Mouse (Mus musculus): ENCODE results near the gene Npsr1. TPM values are rescaled to one million over a fixed set of nuclear protein-coding genes. Genes with fewer than 3 reads are reported as not detected.

The Npsr1 gene
- total RNA-seq, 1 experiment from 2014 or later = not detected

- no peak for ATAC-seq (ENCODE audit: extremely low read depth, insufficient number of reproducible peaks, low FRiP score, poor library complexity, severe bottlenecking)
Observed at GRCm38 (mm10) chr9:24198254-24198653, 100.5 kb downstream of the Npsr1 start.

GRCm38 (mm10) chr9:24211636-24212035, 113.8 kb downstream of the Npsr1 start:
- ATAC-seq (ENCODE audit: extremely low read depth, insufficient number of reproducible peaks, low FRiP score, poor library complexity, severe bottlenecking) = no peak

DNA sequence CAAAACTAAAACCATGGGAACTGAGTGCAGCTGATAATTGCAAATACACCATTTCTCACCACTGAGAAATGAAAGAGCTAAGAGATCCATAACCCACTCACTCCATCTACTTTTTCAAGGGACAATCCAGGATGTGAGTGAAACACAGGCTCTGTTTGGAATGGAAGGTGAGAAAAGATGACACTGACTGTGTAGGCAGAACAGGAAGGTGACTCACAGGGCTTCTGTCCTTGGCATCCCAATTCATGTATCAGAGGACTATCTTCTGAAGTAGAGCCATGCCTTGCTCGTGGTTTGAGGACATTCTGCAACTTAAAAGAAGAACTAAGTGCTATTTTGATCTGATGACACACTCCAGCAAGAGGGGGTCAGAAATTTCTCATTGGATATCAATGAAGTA, 119.9 kb downstream of the Npsr1 start:
- no peak for ATAC-seq (ENCODE audit: extremely low read depth, insufficient number of reproducible peaks, low FRiP score, poor library complexity, severe bottlenecking)

DNA sequence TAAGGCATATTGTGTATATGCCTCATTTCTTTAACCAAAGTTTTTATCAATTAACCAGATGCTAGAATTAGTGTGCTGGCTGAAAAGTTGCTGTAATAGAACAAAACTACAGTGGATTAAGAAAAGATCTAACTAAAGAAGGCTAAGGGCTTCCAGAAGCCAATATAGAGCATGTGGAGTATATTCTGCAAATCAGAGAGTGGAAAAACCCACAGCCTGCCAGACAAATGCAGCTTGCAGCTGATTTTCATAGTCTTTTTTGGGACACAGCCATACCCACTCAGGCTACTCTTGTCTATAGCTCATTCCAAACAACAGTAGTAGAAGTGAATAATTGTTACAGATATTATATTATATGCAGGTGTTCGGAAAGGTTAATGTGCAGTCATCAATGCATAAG, 138.7 kb downstream of the Npsr1 start:
- no peak for ATAC-seq (ENCODE audit: extremely low read depth, insufficient number of reproducible peaks, low FRiP score, poor library complexity, severe bottlenecking)

- ATAC-seq (ENCODE audit: extremely low read depth, insufficient number of reproducible peaks, low FRiP score, poor library complexity, severe bottlenecking) = no peak
Observed at GRCm38 (mm10) chr9:24247557-24247956, 149.8 kb downstream of the Npsr1 start.

- no peak for ATAC-seq (ENCODE audit: extremely low read depth, insufficient number of reproducible peaks, low FRiP score, poor library complexity, severe bottlenecking)
Observed at GRCm38 (mm10) chr9:24254236-24254635, 156.4 kb downstream of the Npsr1 start.

DNA sequence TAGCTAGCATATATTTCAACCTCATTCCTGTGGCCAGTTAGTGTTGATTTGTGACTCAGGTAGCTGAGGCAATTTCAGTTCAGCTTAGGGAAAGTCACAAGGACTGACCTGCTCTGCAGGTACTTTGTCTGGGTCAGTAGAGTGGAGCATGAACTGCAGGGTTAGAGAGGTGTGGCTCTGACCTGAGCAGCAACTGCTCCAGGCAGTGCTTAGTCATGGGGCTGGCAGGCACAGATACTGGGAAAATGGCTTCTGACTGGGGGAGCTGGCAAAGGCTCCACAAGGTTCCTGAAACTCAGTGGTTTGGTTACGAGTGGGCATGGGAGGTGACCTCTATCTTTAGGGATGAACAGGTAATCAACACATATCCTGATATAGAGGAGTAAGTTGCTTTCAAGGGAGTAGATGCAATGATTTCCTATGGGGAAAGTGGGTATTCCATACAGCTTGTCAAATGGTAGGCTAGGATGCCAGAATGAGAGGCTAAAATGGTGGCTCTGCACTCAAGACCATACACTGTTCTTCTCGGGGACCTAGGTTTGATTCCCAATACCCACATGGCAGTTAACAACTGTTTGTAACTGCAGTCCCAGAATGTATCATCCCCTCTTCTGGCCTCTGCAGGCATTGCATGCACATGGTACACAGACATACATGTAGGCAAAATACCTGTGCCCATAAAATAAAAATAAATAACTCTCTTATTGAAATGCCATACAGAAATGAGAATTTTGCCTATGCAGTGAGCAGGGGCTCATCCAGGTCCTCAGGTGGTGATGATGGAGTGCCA, 182.9 kb downstream of the Npsr1 start:
- ATAC-seq (ENCODE audit: extremely low read depth, insufficient number of reproducible peaks, low FRiP score, poor library complexity, severe bottlenecking) = no peak

DNA sequence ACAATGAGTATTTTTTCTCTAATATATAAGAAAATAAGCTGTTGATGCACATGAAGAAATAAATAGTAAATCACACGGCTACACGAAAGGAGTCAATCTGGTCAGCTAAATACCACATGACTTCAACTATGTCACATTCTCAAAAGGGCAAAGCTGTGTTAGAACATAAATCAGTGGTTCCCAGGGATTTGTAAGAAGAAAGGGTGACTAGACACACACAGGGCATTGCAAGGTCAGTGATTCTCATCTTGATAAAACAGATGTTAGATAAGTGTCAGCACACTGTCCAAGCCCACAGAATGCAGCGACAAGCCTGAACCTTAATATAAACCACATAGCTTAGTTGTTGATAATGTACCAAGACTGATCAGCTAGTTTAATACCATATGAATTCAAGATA, 184.8 kb downstream of the Npsr1 start:
- ATAC-seq (ENCODE audit: extremely low read depth, insufficient number of reproducible peaks, low FRiP score, poor library complexity, severe bottlenecking) = no peak

DNA sequence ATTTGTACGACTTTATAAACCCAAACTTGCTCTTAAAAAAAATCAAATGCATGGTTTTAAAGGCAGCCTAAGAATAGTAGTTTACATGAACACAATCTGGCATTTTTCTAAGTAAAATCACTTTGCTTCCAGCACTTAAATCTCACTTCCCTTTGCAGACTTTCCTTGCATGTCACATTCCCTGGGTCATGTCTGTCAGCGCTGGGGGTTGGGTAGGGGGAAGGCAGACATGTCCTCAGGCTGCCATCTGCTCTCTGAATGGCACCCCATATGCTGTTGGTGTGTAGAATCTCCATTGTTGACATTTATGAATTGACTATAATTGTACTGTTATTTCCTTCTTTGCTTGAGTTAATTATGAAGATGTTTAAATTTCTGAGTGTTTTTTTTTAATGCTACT, 185.3 kb downstream of the Npsr1 start:
- no peak for ATAC-seq (ENCODE audit: extremely low read depth, insufficient number of reproducible peaks, low FRiP score, poor library complexity, severe bottlenecking)

GRCm38 (mm10) chr9:24283536-24283935, 185.7 kb downstream of the Npsr1 start:
- no peak for ATAC-seq (ENCODE audit: extremely low read depth, insufficient number of reproducible peaks, low FRiP score, poor library complexity, severe bottlenecking)

DNA sequence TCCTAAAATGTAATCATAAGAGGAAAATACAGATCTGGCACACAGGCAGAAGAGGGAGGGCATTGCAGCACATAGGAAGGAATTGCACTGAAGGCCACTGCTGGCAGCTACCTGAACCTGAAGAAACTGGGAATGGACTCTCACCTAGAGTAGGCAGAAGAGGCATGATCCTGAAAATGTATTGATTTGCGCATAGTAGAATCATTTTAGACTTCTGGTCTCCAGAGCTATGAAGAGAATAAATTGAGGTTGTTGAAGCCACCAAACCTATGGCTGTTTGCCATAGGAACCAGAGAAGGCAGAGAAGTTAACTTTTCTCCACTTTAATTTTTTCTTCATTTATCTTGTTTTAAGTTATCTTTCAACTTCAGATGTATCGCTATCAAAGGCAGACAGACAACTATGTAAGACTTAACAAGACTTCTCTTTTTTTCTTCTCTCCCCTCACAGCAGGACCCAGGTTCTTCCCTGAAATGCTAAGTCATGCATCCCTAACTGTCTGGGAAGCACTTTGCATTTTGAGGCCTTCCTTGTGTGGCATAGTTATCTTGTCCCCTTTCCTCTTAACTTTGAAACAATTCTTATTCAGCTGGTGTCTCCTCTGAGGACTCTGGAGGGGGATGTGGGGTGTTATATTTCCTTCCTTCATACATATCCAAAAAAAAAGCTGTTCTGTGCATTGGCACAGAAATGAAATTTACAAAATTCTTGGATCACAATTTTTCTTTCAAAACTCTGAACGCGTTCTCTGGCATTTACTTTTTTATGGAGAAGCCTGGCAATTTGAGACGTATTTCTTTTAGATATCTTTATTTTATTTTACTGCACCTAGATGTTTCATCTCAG, 186.7 kb downstream of the Npsr1 start:
- ATAC-seq (ENCODE audit: extremely low read depth, insufficient number of reproducible peaks, low FRiP score, poor library complexity, severe bottlenecking) = no peak

DNA sequence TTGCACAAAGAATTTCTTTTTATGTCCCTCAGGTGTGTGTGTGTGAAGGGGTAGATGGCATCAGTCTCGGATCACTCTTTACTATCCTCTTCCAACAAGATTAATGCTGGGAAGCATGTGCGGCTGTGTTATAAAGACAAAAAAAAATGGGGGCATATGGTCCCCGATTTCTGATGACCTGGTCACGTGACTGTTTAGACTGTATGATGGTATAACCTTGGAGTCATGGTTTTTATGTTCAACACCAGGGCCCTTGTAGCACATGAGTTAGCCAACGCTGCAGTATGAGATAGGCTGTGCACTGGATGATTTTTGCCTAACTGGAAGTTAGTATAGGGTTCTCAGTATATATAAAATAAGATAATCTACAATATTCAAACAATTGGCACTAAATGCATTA, 187.6 kb downstream of the Npsr1 start:
- no peak for ATAC-seq (ENCODE audit: extremely low read depth, insufficient number of reproducible peaks, low FRiP score, poor library complexity, severe bottlenecking)

DNA sequence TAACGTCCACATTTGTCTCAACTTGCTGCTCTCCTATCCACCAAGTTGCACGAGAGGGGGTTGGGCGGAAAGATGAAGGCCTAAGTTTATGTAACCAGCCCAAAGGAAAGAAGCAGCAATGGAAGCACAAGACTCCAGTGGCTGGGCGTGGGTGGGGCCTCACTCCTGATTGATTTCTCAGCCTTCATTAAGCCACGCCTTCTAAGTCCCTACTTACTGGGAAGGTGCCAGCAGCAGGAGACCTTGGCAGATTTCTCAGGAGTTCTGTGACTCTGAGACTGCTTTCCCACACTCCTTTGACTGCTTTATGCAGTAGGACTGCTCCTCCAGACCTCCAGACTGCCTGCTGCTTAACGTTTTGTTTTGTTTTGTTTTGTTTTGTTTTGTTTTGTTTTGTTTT, 193.6 kb downstream of the Npsr1 start:
- ATAC-seq (ENCODE audit: extremely low read depth, insufficient number of reproducible peaks, low FRiP score, poor library complexity, severe bottlenecking) = no peak

DNA sequence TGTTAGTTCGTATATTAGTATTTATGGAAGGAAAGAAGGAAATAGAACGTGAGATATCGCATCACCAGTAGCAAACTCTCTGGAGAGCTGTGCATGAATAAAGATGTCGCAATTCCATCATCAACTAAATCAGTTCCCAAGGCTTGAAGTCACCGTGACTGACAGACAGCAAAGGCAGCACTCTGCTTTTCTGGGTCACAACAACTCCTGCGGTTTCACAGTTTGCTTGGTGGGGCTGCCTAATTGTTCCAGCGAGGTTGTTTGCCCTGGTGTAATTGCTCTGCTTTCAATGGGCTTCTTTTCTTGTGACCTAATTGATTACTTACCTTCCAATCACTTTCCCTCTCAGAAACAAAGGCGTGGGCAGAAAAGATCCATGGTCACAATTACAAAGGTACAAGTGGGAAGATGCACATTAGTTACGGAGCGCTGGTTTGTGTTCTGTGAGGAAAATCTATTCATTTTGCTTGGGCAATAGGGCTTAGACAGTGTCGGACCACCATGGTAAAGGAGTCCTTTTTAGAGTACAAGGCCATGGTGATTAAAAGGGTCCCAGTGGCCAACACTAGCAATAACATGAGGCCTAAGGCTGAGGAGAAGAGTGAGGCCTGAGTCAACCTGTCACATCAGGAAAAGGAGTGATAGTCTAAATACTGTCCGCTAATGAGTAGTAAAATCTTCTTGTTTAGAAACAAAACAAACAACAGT, 195.6 kb downstream of the Npsr1 start:
- ATAC-seq (ENCODE audit: extremely low read depth, insufficient number of reproducible peaks, low FRiP score, poor library complexity, severe bottlenecking) = no peak

DNA sequence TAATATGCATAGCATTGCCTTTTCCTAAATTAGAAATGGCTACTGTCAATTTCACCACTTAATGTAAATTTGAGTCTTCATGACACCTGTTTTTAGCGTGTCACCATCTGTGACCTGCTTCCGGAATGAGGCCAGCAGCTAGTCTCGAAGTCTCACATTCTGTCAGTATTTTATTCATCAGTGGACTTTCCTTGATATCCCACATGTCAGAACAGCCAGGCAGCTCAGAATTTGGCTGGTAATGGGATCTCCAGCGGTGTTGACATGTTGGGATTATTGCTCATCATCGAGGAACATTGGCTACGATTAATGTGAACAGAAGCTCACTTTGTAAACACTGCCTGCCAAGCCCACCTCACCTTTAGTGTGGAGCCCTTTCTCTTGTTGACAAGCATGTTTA, 205.1 kb downstream of the Npsr1 start:
- no peak for ATAC-seq (ENCODE audit: extremely low read depth, insufficient number of reproducible peaks, low FRiP score, poor library complexity, severe bottlenecking)

- ATAC-seq (ENCODE audit: extremely low read depth, insufficient number of reproducible peaks, low FRiP score, poor library complexity, severe bottlenecking) = no peak
Observed at GRCm38 (mm10) chr9:24306990-24307389, 209.2 kb downstream of the Npsr1 start.

- no peak for ATAC-seq (ENCODE audit: extremely low read depth, insufficient number of reproducible peaks, low FRiP score, poor library complexity, severe bottlenecking)
Observed at GRCm38 (mm10) chr9:24307400-24307799, 209.6 kb downstream of the Npsr1 start.

DNA sequence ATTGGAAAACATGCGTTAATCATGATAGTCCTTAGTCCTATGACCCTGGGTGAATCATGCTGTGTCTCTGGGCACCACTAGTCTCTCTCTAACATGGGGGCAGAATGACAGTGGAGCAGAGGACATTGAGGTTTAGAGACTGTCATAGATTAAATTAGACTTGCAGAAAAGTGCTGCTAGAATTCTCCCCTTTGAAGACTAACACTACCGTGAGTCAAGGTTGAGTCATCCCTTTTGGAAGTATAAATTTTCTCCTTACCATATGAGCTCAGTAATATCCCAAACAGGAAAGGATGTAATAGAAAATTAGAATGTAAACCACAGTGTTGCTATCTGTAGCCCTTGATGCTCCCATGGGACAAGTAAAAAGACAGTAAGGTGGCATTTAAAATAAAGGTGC, 218.0 kb downstream of the Npsr1 start:
- no peak for ATAC-seq (ENCODE audit: extremely low read depth, insufficient number of reproducible peaks, low FRiP score, poor library complexity, severe bottlenecking)

- ATAC-seq (ENCODE audit: extremely low read depth, insufficient number of reproducible peaks, low FRiP score, poor library complexity, severe bottlenecking) = no peak
Observed at GRCm38 (mm10) chr9:24331661-24332060, 233.9 kb downstream of the Npsr1 start.

- no peak for ATAC-seq (ENCODE audit: extremely low read depth, insufficient number of reproducible peaks, low FRiP score, poor library complexity, severe bottlenecking)
Observed at GRCm38 (mm10) chr9:24341321-24341720, 243.5 kb downstream of the Npsr1 start.

All from neutrophil, adult 5-6 weeks (primary cell).